Mouse (Mus musculus) liver, adult 2 months (tissue): ENCODE results near the gene Prss8. TPM values are rescaled to one million over a fixed set of nuclear protein-coding genes. Genes with fewer than 3 reads are reported as not detected.

Source experiments
- DNase-seq: peaks from one replicate; pipeline ENCODE4 v3.0.0-alpha.2; 2011; ENCODE audit warnings: low read depth, low spot score; ENCODE audit errors: extremely low read depth
- H3K27ac ChIP-seq: fragments of 200-500 bp; replicated peaks from 2 replicates; pipeline ENCODE4 v1.5.1; 2012; ENCODE audit warnings: low read depth, mild to moderate bottlenecking, control low read depth, inconsistent platforms, low read length; ENCODE audit not compliant: insufficient read depth
- H3K27me3 ChIP-seq: fragments of 200-500 bp; 2 replicates; pipeline ENCODE4 v1.6.1; 2012; ENCODE audit warnings: mild to moderate bottlenecking, moderate library complexity, low read length, inconsistent platforms; ENCODE audit not compliant: control insufficient read depth, insufficient read depth
- H3K36me3 ChIP-seq: fragments of 200-500 bp; 2 replicates; pipeline ENCODE4 v1.6.1; 2012; ENCODE audit warnings: low read length, inconsistent platforms; ENCODE audit not compliant: control insufficient read depth, insufficient read depth
- H3K4me1 ChIP-seq: fragments of 200-500 bp; 2 replicates; pipeline ENCODE4 v1.6.1; 2011; ENCODE audit warnings: low read length; ENCODE audit not compliant: control insufficient read depth, insufficient read depth
- H3K4me3 ChIP-seq: fragments of 200-500 bp; 2 replicates; pipeline ENCODE4 v1.5.1; 2011; ENCODE audit warnings: low read depth, mild to moderate bottlenecking, control low read depth, low read length, moderate library complexity; ENCODE audit not compliant: insufficient read depth
- H3K79me2 ChIP-seq: fragments of 200-500 bp; 2 replicates; pipeline ENCODE4 v1.6.1; 2012; ENCODE audit warnings: inconsistent platforms, mild to moderate bottlenecking, low read length, moderate library complexity; ENCODE audit not compliant: control insufficient read depth, insufficient read depth
- H3K9ac ChIP-seq: fragments of 200-500 bp; 2 replicates; pipeline ENCODE4 v1.6.1; 2012; ENCODE audit warnings: low read depth, mild to moderate bottlenecking, control low read depth, inconsistent platforms, low read length
- CTCF ChIP-seq: fragments of 200-500 bp; IDR thresholded peaks from 2 replicates; pipeline ENCODE4 v1.5.1; 2011; ENCODE audit warnings: low read depth, low read length, control low read depth
- POLR2A ChIP-seq: fragments of 200-500 bp; IDR thresholded peaks from 2 replicates; pipeline ENCODE4 v1.6.1; 2011; ENCODE audit warnings: low read length, control low read depth; ENCODE audit not compliant: insufficient read depth; ENCODE audit errors: extremely low read depth
- WGBS: fragments of 180-500 bp; shearing (Covaris S2); methylation state at CpG from one replicate; pipeline ENCODE4 v1.1.7; 2018; 5-methylcytosine and 5-hydroxymethylcytosine counted together
- polyA plus RNA-seq: library from polyadenylated mRNA; depleted of rRNA; stranded (reverse); fragments of >200 nt; gene quantifications from 2 replicates; pipeline ENCODE4 v1.2.3, GENCODE M21; 2012
- total RNA-seq: library from RNA; depleted of rRNA; stranded (reverse); fragments of >200 nt; gene quantifications from 2 replicates; pipeline ENCODE4 v1.2.3, GENCODE M21; 2014

Gene Prss8
- total and polyA plus RNA-seq, 2 experiments = 2.9 to 8.6 TPM

GRCm38 (mm10) chr7:127915293-127915692, 14.6 kb downstream of the Prss8 start:
- 92% methylated on average over 12 of the region's 12 CpGs for WGBS
- Histone ChIP-seq H3K27ac (no peak overlapping the region), H3K79me2 (peaks cover 5% of the 10 kb centered on the region; the same call in 1 of the 2 replicates), H3K4me1 (peaks cover 2% of the 10 kb centered on the region; the same call in 1 of the 2 replicates), H3K27me3 (no peaks in the 10 kb centered on the region), H3K9ac (no peak overlapping the region), H3K36me3 (peaks cover 11% of the 10 kb centered on the region), H3K4me3 (no peak overlapping the region)
- no peak for DNase-seq
- TF ChIP-seq CTCF (no peak), POLR2A (no peak)

DNA sequence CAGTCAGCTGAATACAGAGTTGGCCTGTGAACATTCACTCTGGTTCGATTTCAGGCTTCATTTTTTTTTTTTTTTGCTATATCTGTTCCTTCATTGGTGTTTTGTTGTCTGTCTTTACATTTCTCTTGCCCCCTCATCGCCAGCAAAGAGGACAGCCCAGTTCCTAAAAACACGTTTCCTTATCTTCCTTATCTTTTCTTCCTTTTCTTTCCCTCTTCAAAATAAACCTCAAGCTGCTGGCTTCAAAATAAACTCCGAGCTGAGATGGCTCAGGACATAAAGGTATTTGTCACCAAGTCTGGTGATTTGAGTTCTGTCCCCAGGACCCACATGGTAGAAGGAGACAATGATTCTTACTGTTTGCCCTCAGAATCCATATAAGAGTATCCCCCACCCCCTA, 17.0 kb downstream of the Prss8 start:
- Histone ChIP-seq H3K4me3 (peak overlapping the region; percentile 94), H3K9ac (peak overlapping the region; percentile 90), H3K79me2 (peaks cover 5% of the 10 kb centered on the region; the same call in 1 of the 2 replicates), H3K4me1 (peaks cover 11% of the 10 kb centered on the region), H3K36me3 (peaks cover 16% of the 10 kb centered on the region), H3K27ac (peak overlapping the region; percentile 54), H3K27me3 (no peaks in the 10 kb centered on the region)
- 6% methylated on average over 4 of the region's 4 CpGs for WGBS
- TF ChIP-seq CTCF (no peak), POLR2A (no peak)
- DNase-seq = no peak

DNA sequence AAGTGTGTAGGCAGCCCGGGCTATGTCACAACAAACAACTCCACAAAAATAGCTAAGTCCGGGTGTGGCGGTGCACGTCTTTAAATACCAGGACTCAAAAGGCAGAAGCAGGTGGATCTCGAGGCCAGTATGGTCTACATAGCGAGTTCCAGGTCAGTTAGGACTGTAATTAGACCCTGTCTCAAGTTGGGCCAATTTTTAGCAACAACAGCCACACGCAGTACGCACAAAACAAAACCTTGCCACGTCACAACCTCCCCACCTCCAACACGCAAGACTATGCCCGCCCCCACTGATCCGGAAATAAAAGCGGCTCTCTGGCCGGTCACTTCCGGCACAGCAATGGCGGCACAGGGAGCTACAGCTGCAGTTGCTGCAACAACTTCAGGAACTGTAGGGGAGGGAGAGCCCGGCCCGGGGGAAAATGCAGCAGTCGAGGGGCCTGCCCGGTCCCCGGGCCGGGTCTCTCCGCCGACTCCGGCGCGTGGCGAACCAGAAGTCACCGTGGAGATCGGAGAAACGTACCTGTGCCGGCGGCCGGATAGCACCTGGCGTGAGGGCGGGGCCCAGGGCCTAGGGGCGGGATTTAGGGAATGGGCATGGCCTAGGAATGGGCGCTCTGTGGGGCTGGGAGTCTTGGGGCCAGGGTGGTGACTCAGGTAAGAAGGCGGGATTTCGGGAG, 17.6 kb downstream of the Prss8 start, which contains the start of gene Kat8:
Kat8 (plus strand) TSS at position 327 of the 682 bp plus-strand sequence.
- no peak for TF ChIP-seq CTCF
- TF ChIP-seq POLR2A = peak; percentile 78; the same call in 1 of the 2 replicates
- H3K27ac ChIP-seq = peak within 1 kb of the TSS; percentile 98
- H3K4me3 ChIP-seq = peak within 1 kb of the TSS; percentile 94
- peaks cover 5% of the 10 kb centered on the region; the same call in 1 of the 2 replicates for H3K79me2 ChIP-seq
- under 1% methylated on average over 40 of the region's 40 CpGs for WGBS
- H3K36me3 ChIP-seq = peaks cover 16% of the 10 kb centered on the region
- H3K9ac ChIP-seq = peak within 1 kb of the TSS; percentile 92
- H3K4me1 ChIP-seq = peaks cover 11% of the 10 kb centered on the region
- peak; percentile 89 for DNase-seq
- H3K27me3 ChIP-seq = no peaks in the 10 kb centered on the region

GRCm38 (mm10) chr7:127908656-127909055, 21.2 kb downstream of the Prss8 start:
- peak; percentile 86 for DNase-seq
- H3K36me3 ChIP-seq = peaks cover 15% of the 10 kb centered on the region
- no peak for TF ChIP-seq CTCF
- no peak for TF ChIP-seq POLR2A
- no peak overlapping the region for H3K4me3 ChIP-seq
- H3K4me1 ChIP-seq = peaks cover 11% of the 10 kb centered on the region
- WGBS = 28% methylated on average over 4 of the region's 4 CpGs
- H3K9ac ChIP-seq = no peak overlapping the region
- H3K79me2 ChIP-seq = peaks cover 8% of the 10 kb centered on the region; the same call in 1 of the 2 replicates
- H3K27me3 ChIP-seq = no peaks in the 10 kb centered on the region
- H3K27ac ChIP-seq = peak overlapping the region; percentile 19

GRCm38 (mm10) chr7:127907939-127908338, 22.0 kb downstream of the Prss8 start:
- H3K36me3 ChIP-seq = peaks cover 15% of the 10 kb centered on the region
- peaks cover 11% of the 10 kb centered on the region for H3K4me1 ChIP-seq
- 99% methylated on average over 12 of the region's 12 CpGs for WGBS
- no peak overlapping the region for H3K4me3 ChIP-seq
- DNase-seq = no peak
- H3K27me3 ChIP-seq = no peaks in the 10 kb centered on the region
- H3K9ac ChIP-seq = no peak overlapping the region
- no peak overlapping the region for H3K27ac ChIP-seq
- peaks cover 8% of the 10 kb centered on the region; the same call in 1 of the 2 replicates for H3K79me2 ChIP-seq
- TF ChIP-seq CTCF = no peak
- no peak for TF ChIP-seq POLR2A
